Mouse (Mus musculus) ES-E14 (cell line): Measurements from ENCODE around the gene Edem3.

Source experiments
- HCFC1 ChIP-seq: IDR thresholded peaks from 2 replicates; pipeline ENCODE4 v1.6.1; 2012; ENCODE audit warnings: low read length, inconsistent platforms, borderline replicate concordance; ENCODE audit not compliant: insufficient read depth
- ZNF384 ChIP-seq: IDR thresholded peaks from 2 replicates; pipeline ENCODE4 v1.6.1; 2012; ENCODE audit warnings: low read depth, low read length, inconsistent platforms

GRCm38 (mm10) chr1:151752946-151753345 lies 2.2 kb upstream of the Edem3 start:
- TF ChIP-seq ZNF384 = no peak
- TF ChIP-seq HCFC1 = no peak
